Mouse (Mus musculus) spleen, adult 2 months (tissue): ENCODE measurements around the gene Sema3f.
A peak's percentile ranks its signal among the peaks of the same experiment; 100 is the strongest.

Experiments
- CTCF ChIP-seq: fragments of 200-500 bp; IDR thresholded peaks from 2 replicates; pipeline ENCODE4 v1.5.1; 2011; ENCODE audit warnings: mild to moderate bottlenecking, inconsistent platforms; ENCODE audit not compliant: insufficient read depth, insufficient read length, insufficient replicate concordance; ENCODE audit errors: extremely low read depth
- POLR2A ChIP-seq: fragments of 200-500 bp; IDR thresholded peaks from 2 replicates; pipeline ENCODE4 v1.6.1; 2011; ENCODE audit warnings: low read depth, low read length, inconsistent platforms

- no peak for TF ChIP-seq POLR2A
- peak; percentile 94 for TF ChIP-seq CTCF
Observed at GRCm38 (mm10) chr9:107738020-107738840, 28.0 kb upstream of the Sema3f start.
